Mouse (Mus musculus): ENCODE data around the gene Siae. TPM values are rescaled to one million over a fixed set of nuclear protein-coding genes. Genes with fewer than 3 reads are reported as not detected.

Siae gene
- polyA plus RNA-seq, 1 experiment from 2014 or later: 9.2 TPM

DNA sequence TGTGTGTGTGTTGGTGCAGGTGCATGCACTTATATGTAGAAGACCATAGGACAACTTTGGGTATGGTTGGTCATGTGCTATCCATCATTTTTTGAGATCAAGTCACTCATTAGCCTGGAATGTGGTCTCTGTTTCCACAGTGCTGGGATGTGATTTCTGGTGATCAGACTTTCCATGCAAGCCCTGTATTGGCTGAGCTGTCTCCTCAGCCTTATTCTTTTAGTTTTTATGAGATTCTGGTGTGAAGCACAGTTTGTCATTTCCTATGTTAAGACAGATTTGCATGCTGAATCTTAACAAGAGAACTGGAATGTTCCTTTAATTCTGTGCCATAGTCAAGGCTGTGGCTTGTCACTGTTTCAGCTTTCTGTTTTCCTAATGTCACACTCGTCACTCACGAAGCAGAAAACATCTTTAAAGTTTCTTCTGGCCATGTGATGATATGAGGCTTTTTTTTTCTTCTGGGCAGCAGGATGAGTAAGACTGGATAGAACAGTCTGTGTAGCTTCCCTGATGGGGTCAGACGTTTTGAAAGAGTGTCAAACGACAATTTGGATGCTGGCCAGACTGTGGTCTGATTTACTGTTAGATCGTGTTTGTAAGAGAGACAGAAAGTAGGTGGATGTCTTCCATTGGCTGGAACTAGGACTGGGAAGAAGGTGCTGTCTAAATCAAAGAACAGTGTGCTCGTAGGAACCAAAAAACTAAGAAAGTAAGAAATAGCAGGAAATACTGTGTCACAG lies 81.5 kb downstream of the Siae start:
- H3K9me3 ChIP-seq (replicated peaks; ENCODE audit: control insufficient read depth, low read length): no peaks in the 10 kb centered on the region
- no peak overlapping the region for H3K4me2 ChIP-seq (ENCODE audit: low read depth, low read length)
- no peaks in the 10 kb centered on the region for H3K36me3 ChIP-seq (ENCODE audit: control insufficient read depth, insufficient read depth)
- H3K27me3 ChIP-seq (ENCODE audit: control insufficient read depth, insufficient read depth, low read length): no peaks in the 10 kb centered on the region
- H3K4me3 ChIP-seq (ENCODE audit: low read length): no peak overlapping the region
- H3K9ac ChIP-seq (ENCODE audit: low read length): no peak overlapping the region
- no peak for ATAC-seq (replicated peaks; ENCODE audit: extremely low read depth, insufficient read depth, low FRiP score)
- H3K4me1 ChIP-seq (ENCODE audit: control insufficient read depth, insufficient read depth, low read length): no peaks in the 10 kb centered on the region
- 38% methylated on average over 6 of the region's 6 CpGs for WGBS
- H3K27ac ChIP-seq (ENCODE audit: low read length): no peak overlapping the region

DNA sequence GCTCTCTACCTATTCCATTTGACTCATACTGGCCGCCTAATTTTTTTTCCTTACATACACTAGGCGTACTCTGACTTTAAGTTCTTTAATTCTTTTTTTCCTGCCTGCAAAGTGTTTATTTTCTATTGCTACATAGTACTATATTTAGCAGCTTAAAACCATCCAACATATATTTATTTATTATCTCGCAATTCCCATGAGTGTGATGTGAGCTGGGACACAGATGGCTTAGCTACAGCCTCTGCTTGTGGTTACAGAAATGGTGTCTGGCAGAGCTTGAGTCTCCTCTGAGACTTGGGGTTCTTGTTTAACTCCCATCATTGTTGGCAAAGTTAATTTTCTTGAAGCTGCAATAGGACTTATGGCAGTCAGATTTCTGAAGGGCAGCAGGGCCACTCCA lies 83.2 kb downstream of the Siae start:
- 74% methylated on average over 3 of the region's 3 CpGs for WGBS
- Histone ChIP-seq H3K27me3 (ENCODE audit: control insufficient read depth, insufficient read depth, low read length) (no peaks in the 10 kb centered on the region), H3K27ac (ENCODE audit: low read length) (no peak overlapping the region), H3K4me2 (ENCODE audit: low read depth, low read length) (no peak overlapping the region), H3K4me1 (ENCODE audit: control insufficient read depth, insufficient read depth, low read length) (no peaks in the 10 kb centered on the region), H3K36me3 (ENCODE audit: control insufficient read depth, insufficient read depth) (no peaks in the 10 kb centered on the region), H3K9me3 (replicated peaks; ENCODE audit: control insufficient read depth, low read length) (no peaks in the 10 kb centered on the region), H3K9ac (ENCODE audit: low read length) (no peak overlapping the region), H3K4me3 (ENCODE audit: low read length) (no peak overlapping the region)
- ATAC-seq (replicated peaks; ENCODE audit: extremely low read depth, insufficient read depth, low FRiP score): no peak

DNA sequence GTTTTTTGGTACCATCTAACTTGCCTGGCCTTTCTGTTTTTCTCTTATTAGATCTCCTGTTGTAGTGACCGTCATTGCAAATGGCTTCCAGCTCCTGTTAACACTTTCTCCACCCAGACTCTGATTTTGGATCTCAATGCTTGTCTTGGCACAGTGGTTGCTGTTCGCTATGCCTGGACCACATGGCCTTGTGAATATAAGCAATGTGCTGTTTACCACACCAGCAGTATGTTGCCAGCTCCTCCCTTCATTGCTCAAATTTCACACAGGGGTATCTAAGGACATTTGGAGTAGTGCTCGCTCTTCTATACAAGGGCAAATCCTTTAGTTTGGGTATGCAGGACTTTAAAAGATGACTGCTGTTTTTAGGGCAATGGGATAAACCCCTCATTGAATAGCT lies 90.7 kb downstream of the Siae start:
- Histone ChIP-seq H3K4me2 (ENCODE audit: low read depth, low read length) (no peak overlapping the region), H3K4me1 (ENCODE audit: control insufficient read depth, insufficient read depth, low read length) (no peaks in the 10 kb centered on the region), H3K27me3 (ENCODE audit: control insufficient read depth, insufficient read depth, low read length) (no peaks in the 10 kb centered on the region), H3K9me3 (replicated peaks; ENCODE audit: control insufficient read depth, low read length) (no peaks in the 10 kb centered on the region), H3K27ac (ENCODE audit: low read length) (no peak overlapping the region), H3K9ac (ENCODE audit: low read length) (no peak overlapping the region), H3K36me3 (ENCODE audit: control insufficient read depth, insufficient read depth) (peaks cover 29% of the 10 kb centered on the region), H3K4me3 (ENCODE audit: low read length) (no peak overlapping the region)
- ATAC-seq (replicated peaks; ENCODE audit: extremely low read depth, insufficient read depth, low FRiP score): no peak
- 73% methylated on average over 3 of the region's 3 CpGs for WGBS

DNA sequence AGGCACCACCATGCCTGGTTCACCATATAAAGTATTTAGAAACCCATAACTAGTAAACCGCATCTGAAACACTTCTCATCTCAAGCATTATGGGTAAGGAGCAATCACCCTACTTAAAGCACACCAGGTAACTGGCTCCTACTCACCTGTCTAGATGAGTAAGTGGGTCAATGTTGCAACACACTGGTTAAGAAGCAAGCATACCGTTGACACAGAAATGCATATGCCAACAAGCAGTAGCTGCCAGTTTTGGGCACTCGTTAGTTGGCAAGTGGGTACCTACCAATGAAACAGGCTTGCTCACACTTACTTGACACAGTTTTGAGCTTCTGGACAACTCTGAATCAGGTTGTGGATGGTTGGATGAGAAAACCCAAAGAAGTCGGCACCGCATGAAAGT lies 95.1 kb downstream of the Siae start:
- no peaks in the 10 kb centered on the region for H3K27me3 ChIP-seq (ENCODE audit: control insufficient read depth, insufficient read depth, low read length)
- no peak overlapping the region for H3K9ac ChIP-seq (ENCODE audit: low read length)
- no peaks in the 10 kb centered on the region for H3K9me3 ChIP-seq (replicated peaks; ENCODE audit: control insufficient read depth, low read length)
- no peak overlapping the region for H3K4me3 ChIP-seq (ENCODE audit: low read length)
- WGBS: 90% methylated on average over 5 of the region's 5 CpGs
- no peak overlapping the region for H3K27ac ChIP-seq (ENCODE audit: low read length)
- H3K4me1 ChIP-seq (ENCODE audit: control insufficient read depth, insufficient read depth, low read length): 0 out of 2 replicates have a peak, but pooled peaks cover 2% of the 10 kb centered on the region
- ATAC-seq (replicated peaks; ENCODE audit: extremely low read depth, insufficient read depth, low FRiP score): no peak
- no peak overlapping the region for H3K4me2 ChIP-seq (ENCODE audit: low read depth, low read length)
- H3K36me3 ChIP-seq (ENCODE audit: control insufficient read depth, insufficient read depth): peaks cover 53% of the 10 kb centered on the region

DNA sequence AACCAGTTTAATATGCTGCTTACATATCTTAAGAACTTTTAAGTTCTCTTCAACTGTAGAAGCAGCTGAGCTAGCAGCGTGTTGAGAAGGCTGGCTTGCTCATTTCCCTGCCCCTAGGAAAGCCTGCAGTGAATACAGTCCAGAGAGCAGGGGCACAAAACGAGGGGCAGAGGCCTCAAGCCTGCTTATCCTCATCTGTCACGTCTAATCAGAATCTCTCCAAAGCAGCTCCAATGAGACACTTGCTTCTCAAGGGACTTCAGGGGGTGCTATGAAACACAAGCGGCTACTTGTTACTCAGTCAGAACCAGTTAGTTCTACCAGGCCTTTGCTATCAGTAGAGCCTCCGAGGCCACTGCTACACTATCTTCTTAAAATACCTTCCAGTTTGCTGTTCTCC lies 98.3 kb downstream of the Siae start:
- no peak overlapping the region for H3K9ac ChIP-seq (ENCODE audit: low read length)
- H3K4me1 ChIP-seq (ENCODE audit: control insufficient read depth, insufficient read depth, low read length): peaks cover 6% of the 10 kb centered on the region; the same call in 1 of the 2 replicates
- no peak overlapping the region for H3K4me3 ChIP-seq (ENCODE audit: low read length)
- H3K4me2 ChIP-seq (ENCODE audit: low read depth, low read length): no peak overlapping the region
- peaks cover 45% of the 10 kb centered on the region for H3K36me3 ChIP-seq (ENCODE audit: control insufficient read depth, insufficient read depth)
- 41% methylated on average over 5 of the region's 5 CpGs for WGBS
- H3K27me3 ChIP-seq (ENCODE audit: control insufficient read depth, insufficient read depth, low read length): no peaks in the 10 kb centered on the region
- ATAC-seq (replicated peaks; ENCODE audit: extremely low read depth, insufficient read depth, low FRiP score): no peak
- no peak overlapping the region for H3K27ac ChIP-seq (ENCODE audit: low read length)
- H3K9me3 ChIP-seq (replicated peaks; ENCODE audit: control insufficient read depth, low read length): no peaks in the 10 kb centered on the region

DNA sequence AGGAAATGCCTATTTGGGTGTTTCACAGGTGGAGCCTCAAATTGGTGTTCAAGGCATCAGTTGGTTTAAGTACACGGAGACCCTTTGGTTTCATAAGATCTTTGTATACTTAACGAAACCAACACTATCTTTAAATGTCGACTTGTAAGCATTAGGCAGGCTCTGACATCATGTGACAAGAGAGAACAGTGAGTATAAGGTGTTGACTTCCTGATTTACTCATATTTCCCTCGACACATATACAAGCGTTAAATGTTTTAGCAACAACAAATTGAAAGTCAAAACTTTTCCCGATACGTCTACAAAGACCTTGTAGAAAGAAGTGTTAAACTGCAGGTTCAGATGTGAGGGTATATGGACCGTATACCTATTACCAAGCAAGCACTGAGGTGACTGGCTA lies 100.5 kb downstream of the Siae start:
- Histone ChIP-seq H3K27me3 (ENCODE audit: control insufficient read depth, insufficient read depth, low read length) (no peaks in the 10 kb centered on the region), H3K36me3 (ENCODE audit: control insufficient read depth, insufficient read depth) (peaks cover 27% of the 10 kb centered on the region), H3K4me2 (ENCODE audit: low read depth, low read length) (peak overlapping the region; percentile 80), H3K9ac (ENCODE audit: low read length) (peak overlapping the region; percentile 84), H3K4me3 (ENCODE audit: low read length) (peak overlapping the region; percentile 83), H3K27ac (ENCODE audit: low read length) (no peak overlapping the region), H3K9me3 (replicated peaks; ENCODE audit: control insufficient read depth, low read length) (no peaks in the 10 kb centered on the region), H3K4me1 (ENCODE audit: control insufficient read depth, insufficient read depth, low read length) (peaks cover 6% of the 10 kb centered on the region; the same call in 1 of the 2 replicates)
- 42% methylated on average over 8 of the region's 8 CpGs for WGBS
- ATAC-seq (replicated peaks; ENCODE audit: extremely low read depth, insufficient read depth, low FRiP score): no peak

DNA sequence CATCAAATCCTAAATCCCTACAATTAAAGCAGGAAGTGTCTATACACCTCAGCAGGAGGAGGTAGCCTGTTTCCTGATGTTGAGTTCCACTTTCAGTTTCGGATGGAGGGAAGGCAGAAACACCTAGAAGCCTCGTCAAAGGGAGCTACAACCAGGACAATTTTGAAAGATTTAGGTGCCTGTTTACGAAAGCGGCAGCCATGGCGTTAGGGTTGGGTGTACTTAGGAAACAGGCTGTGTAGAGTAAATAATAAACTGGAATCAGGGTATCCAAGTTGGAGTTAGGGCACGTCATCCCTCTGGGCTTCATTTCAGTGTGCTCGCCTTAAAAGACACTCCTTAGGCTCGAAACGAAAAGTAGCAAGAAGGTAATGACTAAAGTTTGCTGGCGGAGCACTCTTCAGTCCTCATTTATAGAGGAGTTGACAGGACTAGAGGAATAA lies 101.0 kb downstream of the Siae start:
- H3K27ac ChIP-seq (ENCODE audit: low read length): peak overlapping the region; percentile 88
- peak; percentile 6; the same call in 1 of the 2 replicates for ATAC-seq (replicated peaks; ENCODE audit: extremely low read depth, insufficient read depth, low FRiP score)
- H3K4me1 ChIP-seq (ENCODE audit: control insufficient read depth, insufficient read depth, low read length): peaks cover 6% of the 10 kb centered on the region; the same call in 1 of the 2 replicates
- peak overlapping the region; percentile 84 for H3K9ac ChIP-seq (ENCODE audit: low read length)
- peak overlapping the region; percentile 80 for H3K4me2 ChIP-seq (ENCODE audit: low read depth, low read length)
- H3K27me3 ChIP-seq (ENCODE audit: control insufficient read depth, insufficient read depth, low read length): no peaks in the 10 kb centered on the region
- H3K4me3 ChIP-seq (ENCODE audit: low read length): peak overlapping the region; percentile 83
- no peaks in the 10 kb centered on the region for H3K9me3 ChIP-seq (replicated peaks; ENCODE audit: control insufficient read depth, low read length)
- peaks cover 22% of the 10 kb centered on the region for H3K36me3 ChIP-seq (ENCODE audit: control insufficient read depth, insufficient read depth)
- under 1% methylated on average over 10 of the region's 10 CpGs for WGBS

DNA sequence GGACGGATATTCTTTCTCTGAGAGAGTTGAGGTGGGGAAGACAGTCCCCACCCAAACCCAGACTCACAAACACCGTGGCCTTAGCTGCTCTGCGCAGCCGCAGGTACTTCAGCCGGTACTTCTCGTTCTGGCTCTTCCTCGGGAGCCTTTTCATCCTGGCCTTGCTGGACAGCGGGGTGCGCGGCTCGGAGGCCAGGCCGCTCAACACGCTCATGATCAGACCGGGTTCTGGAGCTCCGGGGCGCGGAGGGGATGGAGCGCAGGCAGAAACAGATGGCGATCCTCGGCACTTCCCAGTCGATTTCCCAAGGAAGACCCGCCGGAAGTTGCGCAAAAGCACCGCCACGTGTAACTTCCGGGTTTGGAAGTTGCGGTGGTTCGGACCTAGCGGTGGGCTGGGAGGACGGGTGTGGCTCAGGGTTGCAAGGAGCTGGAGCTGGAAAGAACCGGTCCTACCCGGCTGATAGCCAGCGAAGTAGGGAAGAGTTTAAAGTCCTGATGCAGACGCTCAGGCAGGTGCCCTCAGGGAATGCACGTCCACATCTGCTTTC lies 101.5 kb downstream of the Siae start, which contains the start of gene Tbrg1:
Gene Tbrg1, minus strand, starts transcription at position 382 of the 551 bp plus-strand sequence.
- peaks cover 6% of the 10 kb centered on the region; the same call in 1 of the 2 replicates for H3K4me1 ChIP-seq (ENCODE audit: control insufficient read depth, insufficient read depth, low read length)
- peak; percentile 85 for ATAC-seq (replicated peaks; ENCODE audit: extremely low read depth, insufficient read depth, low FRiP score)
- peak within 1 kb of the TSS; percentile 83 for H3K4me3 ChIP-seq (ENCODE audit: low read length)
- under 1% methylated on average over 36 of the region's 36 CpGs for whole genome bisulfite sequencing
- H3K27ac ChIP-seq (ENCODE audit: low read length): peak within 1 kb of the TSS; percentile 88
- peak within 1 kb of the TSS; percentile 84 for H3K9ac ChIP-seq (ENCODE audit: low read length)
- H3K4me2 ChIP-seq (ENCODE audit: low read depth, low read length): peak within 1 kb of the TSS; percentile 80
- no peaks in the 10 kb centered on the region for H3K27me3 ChIP-seq (ENCODE audit: control insufficient read depth, insufficient read depth, low read length)
- peaks cover 20% of the 10 kb centered on the region for H3K36me3 ChIP-seq (ENCODE audit: control insufficient read depth, insufficient read depth)
- H3K9me3 ChIP-seq (replicated peaks; ENCODE audit: control insufficient read depth, low read length): no peaks in the 10 kb centered on the region

DNA sequence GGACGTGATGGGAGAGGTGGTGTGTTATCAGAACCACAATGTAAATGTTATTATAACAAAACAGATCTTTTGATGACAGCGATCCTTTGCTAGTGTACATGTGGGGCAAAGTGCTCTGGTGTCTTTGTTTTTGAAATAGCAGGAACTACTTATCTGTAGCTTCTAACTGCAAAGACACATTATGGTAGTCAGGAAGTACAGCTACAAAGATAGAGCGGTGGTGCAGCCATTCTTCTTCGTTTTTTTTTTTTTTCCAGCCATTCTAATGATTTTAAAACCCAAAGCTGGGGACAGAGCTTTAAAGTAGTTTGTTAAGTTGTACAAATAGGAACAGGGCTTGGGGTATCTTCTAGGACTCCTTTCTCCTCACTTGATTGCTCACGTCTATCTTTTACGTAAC lies 103.9 kb downstream of the Siae start:
- ATAC-seq (replicated peaks; ENCODE audit: extremely low read depth, insufficient read depth, low FRiP score): no peak
- H3K27me3 ChIP-seq (ENCODE audit: control insufficient read depth, insufficient read depth, low read length): no peaks in the 10 kb centered on the region
- H3K27ac ChIP-seq (ENCODE audit: low read length): no peak overlapping the region
- H3K9ac ChIP-seq (ENCODE audit: low read length): no peak overlapping the region
- WGBS: 74% methylated on average over 6 of the region's 6 CpGs
- H3K4me2 ChIP-seq (ENCODE audit: low read depth, low read length): no peak overlapping the region
- H3K4me3 ChIP-seq (ENCODE audit: low read length): no peak overlapping the region
- H3K4me1 ChIP-seq (ENCODE audit: control insufficient read depth, insufficient read depth, low read length): peaks cover 4% of the 10 kb centered on the region; the same call in 1 of the 2 replicates
- no peaks in the 10 kb centered on the region for H3K36me3 ChIP-seq (ENCODE audit: control insufficient read depth, insufficient read depth)
- no peaks in the 10 kb centered on the region for H3K9me3 ChIP-seq (replicated peaks; ENCODE audit: control insufficient read depth, low read length)

Measured in heart, embryonic 16.5 days (tissue).